Mouse (Mus musculus): ENCODE data around the gene Chrm3. TPM values are rescaled to one million over a fixed set of nuclear protein-coding genes. Genes with fewer than 3 reads are reported as not detected.

Gene Chrm3
- polyA plus RNA-seq, 1 experiment from 2014 or later, result 0.32 TPM

DNA sequence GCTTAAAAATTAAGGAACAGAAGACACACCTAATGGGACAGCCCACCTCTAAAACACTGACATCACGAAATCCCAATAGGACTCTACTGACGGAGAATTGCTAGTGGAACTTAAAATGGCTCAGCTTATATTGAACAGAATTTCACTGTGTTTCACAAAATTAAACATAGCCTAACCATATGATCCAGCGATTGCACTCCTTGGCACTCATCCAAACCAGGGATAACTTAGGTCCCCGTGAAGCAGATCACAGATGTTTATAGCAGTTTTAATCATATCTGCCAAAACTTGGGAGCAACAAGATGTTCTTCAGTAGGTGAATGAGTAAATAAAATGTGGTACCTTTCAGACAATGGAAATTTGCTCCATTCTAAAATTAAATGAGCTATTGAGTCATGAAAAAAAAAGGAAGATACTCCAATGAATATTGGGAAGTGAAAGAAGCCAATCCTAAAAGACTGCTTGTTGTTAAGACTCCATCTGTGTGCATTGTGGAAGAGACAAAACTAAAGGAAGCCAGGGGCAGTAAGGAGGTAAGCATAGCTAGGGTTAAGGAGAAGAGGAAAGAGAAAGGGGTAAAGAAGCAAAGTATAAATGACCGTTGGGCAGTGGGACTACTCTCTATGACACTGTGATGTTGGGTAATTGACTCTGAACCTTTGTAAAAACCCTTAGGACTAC, 109.0 kb downstream of the Chrm3 start:
- Histone ChIP-seq H3K9me3 (ENCODE audit: control insufficient read depth, low read length) (no peaks in the 10 kb centered on the region), H3K27me3 (ENCODE audit: control insufficient read depth, insufficient read depth, low read length) (no peaks in the 10 kb centered on the region), H3K9ac (ENCODE audit: low read length) (no peak overlapping the region), H3K36me3 (ENCODE audit: control insufficient read depth, insufficient read depth, low read length) (no peaks in the 10 kb centered on the region), H3K4me2 (ENCODE audit: low read depth, low read length, severe bottlenecking) (no peak overlapping the region), H3K4me3 (ENCODE audit: low read depth, low read length) (no peak overlapping the region), H3K27ac (ENCODE audit: low read depth, low read length) (no peak overlapping the region), H3K4me1 (replicated peaks; ENCODE audit: control insufficient read depth, insufficient read depth, low read length) (no peaks in the 10 kb centered on the region)
- WGBS, result 90% methylated on average over 5 of the region's 5 CpGs
- DNase-seq (ENCODE audit: low spot score) (no peak), ATAC-seq (replicated peaks; ENCODE audit: low FRiP score) (no peak)

DNA sequence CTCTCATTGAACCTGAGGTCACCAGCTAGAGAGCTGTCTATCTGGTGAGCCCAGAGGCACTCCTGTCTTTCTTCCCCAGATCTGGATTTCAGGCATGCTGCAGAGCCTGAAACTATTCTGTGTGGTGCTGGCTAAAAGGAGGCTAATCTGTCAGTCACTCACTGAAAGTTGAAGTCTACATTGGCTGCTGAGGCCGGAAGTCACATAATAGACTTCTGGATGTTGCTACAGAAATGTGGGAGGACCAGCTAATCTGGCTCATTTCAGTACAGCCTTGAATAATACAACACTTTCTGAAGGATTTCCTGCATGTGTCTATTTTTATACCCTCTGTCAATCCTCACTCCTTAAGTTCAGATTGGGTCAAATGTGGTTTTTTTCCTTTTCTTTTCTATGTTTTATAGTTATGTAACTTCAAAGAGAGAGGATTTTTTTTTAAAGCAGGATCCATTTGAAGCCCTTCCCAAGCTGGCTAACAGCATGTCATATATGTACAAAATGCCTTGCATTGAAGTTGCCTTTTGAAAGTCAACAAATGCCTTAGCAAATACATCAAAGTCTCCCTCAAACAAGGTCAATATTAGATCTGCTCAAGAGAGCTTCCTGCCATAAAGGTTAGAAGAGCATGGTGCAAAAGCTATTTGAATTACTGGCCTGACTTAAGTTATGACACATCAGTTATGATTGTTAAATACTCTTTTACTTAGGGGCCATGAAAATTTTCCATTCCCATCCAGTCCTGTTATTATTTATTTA, 116.2 kb downstream of the Chrm3 start:
- H3K4me1 ChIP-seq (replicated peaks; ENCODE audit: control insufficient read depth, insufficient read depth, low read length), result no peaks in the 10 kb centered on the region
- H3K27ac ChIP-seq (ENCODE audit: low read depth, low read length), result no peak overlapping the region
- no peak for ATAC-seq (replicated peaks; ENCODE audit: low FRiP score)
- no peak overlapping the region for H3K4me3 ChIP-seq (ENCODE audit: low read depth, low read length)
- no peak overlapping the region for H3K4me2 ChIP-seq (ENCODE audit: low read depth, low read length, severe bottlenecking)
- H3K9ac ChIP-seq (ENCODE audit: low read length), result no peak overlapping the region
- no peaks in the 10 kb centered on the region for H3K36me3 ChIP-seq (ENCODE audit: control insufficient read depth, insufficient read depth, low read length)
- DNase-seq (ENCODE audit: low spot score), result no peak
- H3K27me3 ChIP-seq (ENCODE audit: control insufficient read depth, insufficient read depth, low read length), result no peaks in the 10 kb centered on the region
- no peaks in the 10 kb centered on the region for H3K9me3 ChIP-seq (ENCODE audit: control insufficient read depth, low read length)
- WGBS, result 68% methylated on average over 1 of the region's 1 CpGs

- no peak for DNase-seq (ENCODE audit: low spot score)
Observed at GRCm38 (mm10) chr13:10240238-10240637, 120.4 kb downstream of the Chrm3 start.

DNA sequence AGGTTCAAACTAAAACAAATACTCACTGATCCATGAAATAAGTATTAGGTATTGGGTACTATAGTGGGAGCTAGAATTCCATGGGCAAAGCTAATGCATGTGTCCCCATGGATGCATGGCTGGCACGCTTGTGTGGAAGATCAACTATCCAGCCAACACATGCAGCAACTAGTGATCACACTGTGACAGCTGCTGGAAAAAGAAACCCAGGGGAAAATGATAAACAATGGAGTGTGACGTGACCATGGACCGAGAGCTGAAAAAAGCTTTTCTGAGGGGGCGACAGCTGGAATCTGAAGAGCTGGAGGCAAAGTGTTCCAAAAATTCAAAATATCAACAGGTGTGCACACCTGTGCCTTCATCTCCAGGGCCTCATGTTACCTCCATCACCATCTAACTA, 120.8 kb downstream of the Chrm3 start:
- Histone ChIP-seq H3K4me2 (ENCODE audit: low read depth, low read length, severe bottlenecking) (no peak overlapping the region), H3K27me3 (ENCODE audit: control insufficient read depth, insufficient read depth, low read length) (no peaks in the 10 kb centered on the region), H3K36me3 (ENCODE audit: control insufficient read depth, insufficient read depth, low read length) (no peaks in the 10 kb centered on the region), H3K9me3 (ENCODE audit: control insufficient read depth, low read length) (no peaks in the 10 kb centered on the region), H3K4me3 (ENCODE audit: low read depth, low read length) (no peak overlapping the region), H3K9ac (ENCODE audit: low read length) (no peak overlapping the region), H3K27ac (ENCODE audit: low read depth, low read length) (no peak overlapping the region), H3K4me1 (replicated peaks; ENCODE audit: control insufficient read depth, insufficient read depth, low read length) (no peaks in the 10 kb centered on the region)
- DNase-seq (ENCODE audit: low spot score), result no peak
- WGBS, result 85% methylated on average over 4 of the region's 4 CpGs
- no peak for ATAC-seq (replicated peaks; ENCODE audit: low FRiP score)

More at GRCm38 (mm10) chr13:10240238-10240637, 120.4 kb downstream of the Chrm3 start:
- no peak overlapping the region for H3K27ac ChIP-seq (ENCODE audit: low read depth, low read length)
- no peak overlapping the region for H3K4me3 ChIP-seq (ENCODE audit: low read depth, low read length)
- no peak overlapping the region for H3K4me2 ChIP-seq (ENCODE audit: low read depth, low read length, severe bottlenecking)
- no peaks in the 10 kb centered on the region for H3K9me3 ChIP-seq (ENCODE audit: control insufficient read depth, low read length)
- no peak for ATAC-seq (replicated peaks; ENCODE audit: low FRiP score)
- no peak overlapping the region for H3K9ac ChIP-seq (ENCODE audit: low read length)
- H3K4me1 ChIP-seq (replicated peaks; ENCODE audit: control insufficient read depth, insufficient read depth, low read length), result no peaks in the 10 kb centered on the region
- no peaks in the 10 kb centered on the region for H3K36me3 ChIP-seq (ENCODE audit: control insufficient read depth, insufficient read depth, low read length)
- 88% methylated on average over 3 of the region's 3 CpGs for WGBS
- H3K27me3 ChIP-seq (ENCODE audit: control insufficient read depth, insufficient read depth, low read length), result no peaks in the 10 kb centered on the region

GRCm38 (mm10) chr13:10237616-10238015, 123.0 kb downstream of the Chrm3 start:
- no peaks in the 10 kb centered on the region for H3K27me3 ChIP-seq (ENCODE audit: control insufficient read depth, insufficient read depth, low read length)
- H3K4me3 ChIP-seq (ENCODE audit: low read depth, low read length), result no peak overlapping the region
- H3K27ac ChIP-seq (ENCODE audit: low read depth, low read length), result no peak overlapping the region
- no peaks in the 10 kb centered on the region for H3K36me3 ChIP-seq (ENCODE audit: control insufficient read depth, insufficient read depth, low read length)
- no peak overlapping the region for H3K4me2 ChIP-seq (ENCODE audit: low read depth, low read length, severe bottlenecking)
- WGBS, result 69% methylated on average over 2 of the region's 2 CpGs
- ATAC-seq (replicated peaks; ENCODE audit: low FRiP score), result no peak
- no peak overlapping the region for H3K9ac ChIP-seq (ENCODE audit: low read length)
- no peak for DNase-seq (ENCODE audit: low spot score)
- no peaks in the 10 kb centered on the region for H3K9me3 ChIP-seq (ENCODE audit: control insufficient read depth, low read length)
- H3K4me1 ChIP-seq (replicated peaks; ENCODE audit: control insufficient read depth, insufficient read depth, low read length), result no peaks in the 10 kb centered on the region

- H3K27ac ChIP-seq (ENCODE audit: low read depth, low read length), result no peak overlapping the region
- DNase-seq (ENCODE audit: low spot score) (no peak), ATAC-seq (replicated peaks; ENCODE audit: low FRiP score) (no peak)
- no peaks in the 10 kb centered on the region for H3K9me3 ChIP-seq (ENCODE audit: control insufficient read depth, low read length)
- no peaks in the 10 kb centered on the region for H3K36me3 ChIP-seq (ENCODE audit: control insufficient read depth, insufficient read depth, low read length)
- 93% methylated on average over 4 of the region's 4 CpGs for WGBS
- no peaks in the 10 kb centered on the region for H3K4me1 ChIP-seq (replicated peaks; ENCODE audit: control insufficient read depth, insufficient read depth, low read length)
- H3K27me3 ChIP-seq (ENCODE audit: control insufficient read depth, insufficient read depth, low read length), result no peaks in the 10 kb centered on the region
- H3K9ac ChIP-seq (ENCODE audit: low read length), result no peak overlapping the region
- no peak overlapping the region for H3K4me2 ChIP-seq (ENCODE audit: low read depth, low read length, severe bottlenecking)
- H3K4me3 ChIP-seq (ENCODE audit: low read depth, low read length), result no peak overlapping the region
Observed at GRCm38 (mm10) chr13:10236279-10236678, 124.4 kb downstream of the Chrm3 start.

GRCm38 (mm10) chr13:10235391-10236169, 125.1 kb downstream of the Chrm3 start:
- Histone ChIP-seq H3K27ac (ENCODE audit: low read depth, low read length) (no peak overlapping the region), H3K4me3 (ENCODE audit: low read depth, low read length) (no peak overlapping the region), H3K27me3 (ENCODE audit: control insufficient read depth, insufficient read depth, low read length) (no peaks in the 10 kb centered on the region), H3K36me3 (ENCODE audit: control insufficient read depth, insufficient read depth, low read length) (no peaks in the 10 kb centered on the region), H3K9me3 (ENCODE audit: control insufficient read depth, low read length) (no peaks in the 10 kb centered on the region), H3K9ac (ENCODE audit: low read length) (no peak overlapping the region), H3K4me2 (ENCODE audit: low read depth, low read length, severe bottlenecking) (no peak overlapping the region), H3K4me1 (replicated peaks; ENCODE audit: control insufficient read depth, insufficient read depth, low read length) (no peaks in the 10 kb centered on the region)
- 85% methylated on average over 5 of the region's 5 CpGs for WGBS
- ATAC-seq (replicated peaks; ENCODE audit: low FRiP score) (no peak), DNase-seq (ENCODE audit: low spot score) (no peak)

GRCm38 (mm10) chr13:10220403-10220802, 140.2 kb downstream of the Chrm3 start:
- H3K9me3 ChIP-seq (ENCODE audit: control insufficient read depth, low read length), result no peaks in the 10 kb centered on the region
- no peaks in the 10 kb centered on the region for H3K36me3 ChIP-seq (ENCODE audit: control insufficient read depth, insufficient read depth, low read length)
- no peak overlapping the region for H3K27ac ChIP-seq (ENCODE audit: low read depth, low read length)
- no peaks in the 10 kb centered on the region for H3K27me3 ChIP-seq (ENCODE audit: control insufficient read depth, insufficient read depth, low read length)
- no peak overlapping the region for H3K9ac ChIP-seq (ENCODE audit: low read length)
- no peak for DNase-seq (ENCODE audit: low spot score)
- H3K4me3 ChIP-seq (ENCODE audit: low read depth, low read length), result no peak overlapping the region
- 78% methylated on average over 4 of the region's 4 CpGs for WGBS
- ATAC-seq (replicated peaks; ENCODE audit: low FRiP score), result no peak
- H3K4me2 ChIP-seq (ENCODE audit: low read depth, low read length, severe bottlenecking), result no peak overlapping the region
- no peaks in the 10 kb centered on the region for H3K4me1 ChIP-seq (replicated peaks; ENCODE audit: control insufficient read depth, insufficient read depth, low read length)
